Mouse (Mus musculus) C2C12 (cell line): ENCODE measurements around the gene Thap8. TPM values are rescaled to one million over a fixed set of nuclear protein-coding genes. Genes with fewer than 3 reads are reported as not detected.

ENCODE experiments used
- H3K27me3 ChIP-seq: one replicate; pipeline ENCODE4 v1.6.1; 2011; ENCODE audit not compliant: control insufficient read depth, insufficient read depth, insufficient read length
- H3K36me3 ChIP-seq: one replicate; pipeline ENCODE4 v1.6.1; 2011; ENCODE audit not compliant: control insufficient read depth, insufficient read depth
- H3K4me3 ChIP-seq: one replicate; pipeline ENCODE4 v1.5.1; 2011; ENCODE audit warnings: mild to moderate bottlenecking, control low read depth; ENCODE audit not compliant: poor library complexity, insufficient read depth, severe bottlenecking
- H3K79me2 ChIP-seq: one replicate; pipeline ENCODE4 v1.6.1; 2011; ENCODE audit not compliant: control insufficient read depth, insufficient read depth
- H3K79me3 ChIP-seq: one replicate; pipeline ENCODE4 v1.6.1; 2011; ENCODE audit warnings: low read depth, control low read depth
- H3ac ChIP-seq: one replicate; pipeline ENCODE3; 2011; ENCODE audit warnings: low read depth; ENCODE audit not compliant: control insufficient read depth, insufficient read length
- CEBPB ChIP-seq: IDR thresholded peaks from one replicate; pipeline ENCODE4 v1.6.1; 2011; ENCODE audit warnings: low read depth, mild to moderate bottlenecking, control low read depth, moderate library complexity
- CTCF ChIP-seq: IDR thresholded peaks from one replicate; pipeline ENCODE4 v1.5.1; 2011; ENCODE audit not compliant: control insufficient read depth, insufficient read depth, insufficient read length
- FOSL1 ChIP-seq: IDR thresholded peaks from one replicate; pipeline ENCODE4 v1.8.0; 2011; ENCODE audit warnings: mild to moderate bottlenecking, low read length; ENCODE audit not compliant: poor library complexity, insufficient read depth, severe bottlenecking
- MAX ChIP-seq: IDR thresholded peaks from one replicate; pipeline ENCODE4 v1.6.1; 2011; ENCODE audit warnings: mild to moderate bottlenecking, control low read depth
- MYOD1 ChIP-seq: IDR thresholded peaks from one replicate; pipeline ENCODE4 v1.6.1; 2011; ENCODE audit warnings: low read depth; ENCODE audit not compliant: control insufficient read depth, insufficient read length
- MYOG ChIP-seq: IDR thresholded peaks from one replicate; pipeline ENCODE4 v1.6.1; 2011; ENCODE audit not compliant: control insufficient read depth, insufficient read length; ENCODE audit errors: extremely low read depth
- USF1 ChIP-seq: IDR thresholded peaks from one replicate; pipeline ENCODE4 v1.6.1; 2011; ENCODE audit warnings: low read depth, mild to moderate bottlenecking, control low read depth, moderate library complexity
- polyA plus RNA-seq: library from polyadenylated mRNA; unstranded; fragments of >200 nt; fragmentation: generic; extraction: Trizol; gene quantifications from one replicate; pipeline ENCODE4 v1.2.1, GENCODE M21; 2012; ENCODE audit warnings: missing spikeins

The Thap8 gene
- polyA plus RNA-seq, 1 experiment = 0.07 TPM

DNA sequence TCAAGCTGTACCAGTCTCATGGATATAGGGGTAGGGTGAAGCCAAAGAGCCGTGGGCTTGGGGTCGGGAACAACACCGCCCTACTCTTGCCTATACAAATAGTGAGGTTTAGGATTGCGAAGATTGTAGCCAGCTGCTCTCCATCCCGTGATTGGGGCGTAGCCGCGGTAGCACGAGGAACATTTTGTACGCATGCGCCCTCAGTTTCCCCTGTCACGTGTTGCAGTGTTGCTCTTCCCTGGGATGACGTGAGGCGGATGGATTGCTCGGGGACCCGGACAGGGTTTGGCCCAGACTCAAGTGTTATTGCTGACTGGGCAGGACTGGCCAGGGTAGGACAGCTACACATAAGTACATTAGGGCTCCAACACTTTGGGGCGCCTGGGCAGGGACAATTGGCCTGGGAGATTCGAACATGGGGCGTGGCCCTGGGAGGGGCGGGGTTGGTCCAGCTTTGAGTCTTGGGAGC lies 810 bp downstream of the Thap8 start:
- no peak for TF ChIP-seq FOSL1
- TF ChIP-seq MAX = peak; percentile 82
- no peak for TF ChIP-seq CEBPB
- TF ChIP-seq MYOD1 = no peak
- no peak for TF ChIP-seq MYOG
- TF ChIP-seq CTCF = no peak
- TF ChIP-seq USF1 = peak; percentile 100
- H3K79me3 ChIP-seq = no peaks in the 10 kb centered on the region
- H3K36me3 ChIP-seq = no peaks in the 10 kb centered on the region
- H3K79me2 ChIP-seq = peaks cover 9% of the 10 kb centered on the region
- peak overlapping the region; percentile 13 for H3ac ChIP-seq
- peak overlapping the region; percentile 49 for H3K4me3 ChIP-seq
- no peaks in the 10 kb centered on the region for H3K27me3 ChIP-seq

- no peaks in the 10 kb centered on the region for H3K36me3 ChIP-seq
- H3K79me2 ChIP-seq = peaks cover 9% of the 10 kb centered on the region
- no peaks in the 10 kb centered on the region for H3K79me3 ChIP-seq
- no peaks in the 10 kb centered on the region for H3K27me3 ChIP-seq
- H3ac ChIP-seq = no peak overlapping the region
- TF ChIP-seq CTCF (no peak), MYOD1 (no peak)
- H3K4me3 ChIP-seq = peak overlapping the region; percentile 49
These were observed 1.6 kb downstream of the Thap8 start for GRCm38 (mm10) chr7:30281522-30281921.

DNA sequence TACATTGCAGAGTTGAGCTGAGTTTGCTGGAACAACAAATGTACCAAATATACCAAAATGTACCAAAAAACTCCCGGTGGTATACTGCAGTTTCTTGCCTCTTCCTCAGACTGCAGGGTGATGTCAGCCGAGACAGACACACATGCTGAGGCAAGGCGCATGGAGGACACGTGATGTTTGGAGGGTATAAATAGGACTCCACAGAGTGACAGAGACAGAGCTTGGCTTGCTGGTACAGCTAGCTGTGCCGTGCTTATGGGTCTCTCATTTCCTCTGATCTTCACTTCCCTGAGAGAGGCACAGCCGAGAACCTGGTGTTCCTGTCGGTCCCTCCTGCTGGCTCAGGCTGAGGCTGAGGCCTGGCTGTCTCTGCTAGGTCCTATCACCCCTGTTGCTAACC lies 2.8 kb downstream of the Thap8 start:
- no peaks in the 10 kb centered on the region for H3K79me3 ChIP-seq
- no peak overlapping the region for H3ac ChIP-seq
- peaks cover 9% of the 10 kb centered on the region for H3K79me2 ChIP-seq
- TF ChIP-seq MAX = no peak
- no peak for TF ChIP-seq USF1
- no peak for TF ChIP-seq FOSL1
- TF ChIP-seq CEBPB = no peak
- no peak for TF ChIP-seq MYOD1
- TF ChIP-seq CTCF = no peak
- TF ChIP-seq MYOG = no peak
- H3K27me3 ChIP-seq = peaks cover 4% of the 10 kb centered on the region
- H3K36me3 ChIP-seq = no peaks in the 10 kb centered on the region
- no peak overlapping the region for H3K4me3 ChIP-seq

GRCm38 (mm10) chr7:30286701-30287410 lies 7.0 kb downstream of the Thap8 start:
- peaks cover 19% of the 10 kb centered on the region for H3K27me3 ChIP-seq
- no peaks in the 10 kb centered on the region for H3K36me3 ChIP-seq
- H3K4me3 ChIP-seq = no peak overlapping the region
- H3ac ChIP-seq = no peak overlapping the region
- TF ChIP-seq MYOG = no peak
- no peaks in the 10 kb centered on the region for H3K79me3 ChIP-seq
- no peaks in the 10 kb centered on the region for H3K79me2 ChIP-seq

- Histone ChIP-seq H3K36me3 (no peaks in the 10 kb centered on the region), H3K79me3 (no peaks in the 10 kb centered on the region)
- TF ChIP-seq MAX = no peak
- TF ChIP-seq USF1 = no peak
- TF ChIP-seq MYOG = no peak
- no peak for TF ChIP-seq CTCF
- no peak for TF ChIP-seq MYOD1
- TF ChIP-seq CEBPB = no peak
- no peak for TF ChIP-seq FOSL1
These were observed 8.2 kb downstream of the Thap8 start for GRCm38 (mm10) chr7:30288046-30288445.

GRCm38 (mm10) chr7:30289071-30289713 lies 9.3 kb downstream of the Thap8 start:
- H3K79me2 ChIP-seq = no peaks in the 10 kb centered on the region
- no peak overlapping the region for H3ac ChIP-seq
- H3K36me3 ChIP-seq = no peaks in the 10 kb centered on the region
- TF ChIP-seq CTCF = no peak
- no peak overlapping the region for H3K4me3 ChIP-seq
- peaks cover 19% of the 10 kb centered on the region for H3K27me3 ChIP-seq
- H3K79me3 ChIP-seq = no peaks in the 10 kb centered on the region

More at GRCm38 (mm10) chr7:30288046-30288445, 8.2 kb downstream of the Thap8 start:
- H3K27me3 ChIP-seq = peaks cover 19% of the 10 kb centered on the region
- H3ac ChIP-seq = no peak overlapping the region
- H3K79me2 ChIP-seq = no peaks in the 10 kb centered on the region
- no peak overlapping the region for H3K4me3 ChIP-seq
